Mouse (Mus musculus) left cerebral cortex, postnatal 25 days (tissue): ENCODE measurements around the gene Dhtkd1. TPM values are rescaled to one million over a fixed set of nuclear protein-coding genes. Genes with fewer than 3 reads are reported as not detected.
"Not testable (repeated sequence)": the region's sequence is repeated elsewhere in the genome, so short reads cannot be mapped to it uniquely, and the experiment has no call there.

Experiments used
- DNase-seq, 2 experiments: peaks; one replicate each; pipeline ENCODE4 v3.0.0; 2022; ENCODE audit warnings: low spot score in 2 of 2, mixed read lengths in 1 of 2
- intact Hi-C: fragments of 180-260 bp; cut with DNase I; formaldehyde crosslinking; loops from one replicate; pipeline ENCODE4 v1.15.1; 2025
- total RNA-seq, 2 experiments: library from RNA; stranded (reverse); gene quantifications; 2 replicates each; pipeline ENCODE4 v1.2.3; 2021

Gene Dhtkd1
- total RNA-seq, result 1 to 10 TPM; 5.5 to 9.7 TPM

DNA sequence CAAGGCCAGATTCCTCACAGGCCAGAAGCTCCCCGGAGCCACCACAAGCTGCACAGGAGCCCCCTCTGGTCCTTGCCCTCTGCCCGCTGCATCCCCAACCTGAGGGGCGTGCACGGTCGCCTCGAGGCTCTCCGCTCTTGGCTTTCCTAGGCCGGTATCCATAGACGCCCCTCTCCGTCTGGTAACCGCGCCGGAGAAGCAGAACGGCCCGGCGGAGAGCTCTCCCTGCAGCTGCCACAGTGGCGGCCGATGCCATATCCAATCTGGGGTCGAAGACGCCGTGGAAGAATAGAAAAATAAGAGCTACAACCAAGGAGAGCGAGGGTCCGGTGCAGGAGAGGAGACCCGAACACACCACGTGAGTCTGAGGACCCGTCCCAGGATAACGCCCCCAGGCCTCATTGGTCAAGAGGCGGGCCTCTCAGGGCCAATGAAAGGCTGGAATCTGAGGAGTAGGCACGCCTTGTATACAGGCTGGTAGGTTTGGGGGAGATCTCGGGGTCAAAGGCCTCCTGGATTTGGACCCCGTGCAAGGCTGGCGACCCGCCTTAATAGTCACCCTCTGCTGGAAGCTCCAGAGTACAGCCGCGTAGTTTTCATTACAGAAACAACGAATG lies at the start of gene Dhtkd1:
Gene Dhtkd1, minus strand, starts transcription at position 377 of the 617 bp plus-strand sequence.
- peak; percentile 66 to 74 for DNase-seq
- intact Hi-C loops, result no loop called here

DNA sequence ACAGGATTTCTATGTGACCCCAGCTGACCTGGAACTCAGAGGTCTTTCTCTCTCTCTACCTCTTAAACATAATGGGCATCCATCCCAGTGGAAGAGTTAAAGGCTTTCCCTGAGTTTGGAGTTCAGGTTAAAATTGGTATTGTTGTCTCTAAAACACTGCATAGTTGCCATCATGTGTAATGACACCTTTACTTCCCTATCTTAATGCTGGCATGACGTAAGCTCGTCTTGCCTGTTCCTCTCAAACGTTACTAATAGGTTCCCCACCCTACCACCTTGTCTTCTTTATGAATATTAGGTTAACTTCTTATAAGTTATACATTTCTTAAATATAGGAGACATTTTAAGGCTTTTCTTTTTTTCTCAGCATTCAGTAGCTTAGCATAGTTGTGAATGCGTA lies 34.9 kb upstream of the Dhtkd1 start:
- DNase-seq, result no peak
- intact Hi-C loops, result no loop called here

DNA sequence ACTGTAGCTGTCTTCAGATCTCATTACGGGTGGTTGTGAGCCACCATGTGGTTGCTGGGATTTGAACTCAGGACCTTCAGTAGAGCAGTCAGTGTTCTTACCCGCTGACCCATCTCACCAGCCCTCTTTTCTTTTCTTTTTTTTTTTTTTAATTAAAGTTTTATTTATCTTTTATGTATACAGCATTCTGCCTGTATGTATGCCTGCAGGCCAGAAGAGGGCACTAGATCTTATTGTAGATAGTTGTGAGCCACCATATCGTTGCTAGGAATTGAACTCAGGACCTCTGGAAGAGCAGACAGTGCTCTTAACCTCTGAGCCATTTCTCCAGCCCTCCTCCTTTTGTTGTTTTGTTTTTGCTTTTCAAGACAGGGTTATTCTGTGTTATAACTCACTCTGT lies 28.0 kb upstream of the Dhtkd1 start:
- intact Hi-C loops, DNase-seq: not testable (repeated sequence)

DNA sequence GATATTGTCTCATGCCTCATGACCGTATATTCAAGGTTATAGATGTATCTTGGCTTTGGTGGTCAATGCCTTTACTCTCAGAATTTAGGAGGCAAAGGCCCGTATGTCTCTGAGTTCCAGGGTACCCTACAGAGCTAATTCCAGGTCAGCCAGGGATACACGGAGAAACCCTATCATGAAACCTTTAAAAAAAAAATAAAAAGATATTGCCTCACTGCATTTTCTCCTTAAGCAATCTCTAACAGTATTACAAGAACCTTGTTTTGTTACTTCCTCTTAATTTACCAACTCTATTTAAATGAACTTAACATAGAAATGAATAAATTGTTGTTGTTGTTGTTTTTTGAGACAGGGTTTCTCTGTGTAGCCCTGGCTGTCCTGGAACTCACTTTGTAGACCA lies 23.4 kb upstream of the Dhtkd1 start:
- intact Hi-C loops, result no loop called here
- DNase-seq, result no peak

DNA sequence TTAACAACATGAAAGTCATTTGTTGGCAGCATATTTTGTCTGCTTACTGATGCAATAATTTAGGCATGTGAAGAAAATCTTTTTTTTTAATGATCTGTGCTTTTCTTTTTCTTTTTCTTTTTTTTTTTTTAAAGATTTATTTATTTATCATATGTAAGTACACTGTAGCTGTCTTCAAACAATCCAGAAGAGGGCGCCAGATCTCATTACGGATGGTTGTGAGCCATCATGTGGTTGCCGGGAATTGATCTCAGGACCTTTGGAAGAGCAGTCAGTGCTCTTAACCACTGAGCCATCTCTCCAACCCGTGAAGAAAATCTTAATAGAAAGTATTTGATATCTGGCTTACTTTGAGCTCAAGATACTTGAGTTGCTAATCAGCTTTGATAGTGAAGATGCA lies 21.1 kb upstream of the Dhtkd1 start:
- intact Hi-C loops, DNase-seq: not testable (repeated sequence)

DNA sequence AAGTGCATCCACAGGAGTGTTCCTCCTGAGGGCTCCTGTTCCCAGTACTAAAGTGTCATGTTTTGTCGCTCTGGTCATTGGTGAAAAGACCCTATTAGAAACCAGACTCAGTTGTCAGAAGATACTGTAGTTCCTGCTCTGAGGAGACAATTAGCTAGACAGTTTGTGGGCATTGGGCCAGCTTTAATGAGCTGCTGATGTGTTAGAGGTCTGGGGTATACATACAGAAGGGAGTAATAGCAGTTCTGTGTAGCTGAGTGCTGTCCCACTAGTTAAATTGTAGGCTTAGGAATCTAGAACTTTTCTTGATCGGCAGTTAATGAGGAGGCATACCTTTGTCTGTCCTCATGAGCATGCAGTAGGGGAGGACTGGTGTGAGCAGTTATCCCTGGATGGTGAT lies 19.7 kb upstream of the Dhtkd1 start:
- no peak for DNase-seq
- intact Hi-C loops, result no loop called here

DNA sequence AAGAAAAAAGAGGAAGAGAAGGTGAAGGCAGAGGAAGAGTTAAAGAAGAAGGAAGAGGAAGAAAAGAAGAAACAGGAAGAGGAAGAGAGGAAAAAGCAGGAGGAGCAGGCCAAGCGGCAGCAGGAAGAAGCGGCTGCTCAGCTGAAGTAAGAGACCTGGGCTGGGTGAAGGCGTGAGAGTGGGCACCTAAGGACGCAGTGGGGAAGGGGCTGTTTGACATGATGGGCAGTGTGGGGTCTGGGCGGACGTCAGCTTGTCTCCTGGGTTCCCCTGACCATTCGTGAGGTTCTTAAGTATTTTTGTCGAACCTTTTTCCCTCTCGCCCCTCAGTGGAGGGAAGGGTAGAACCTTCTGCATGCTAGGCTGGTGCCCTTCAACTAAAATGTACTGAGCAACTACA lies 15.1 kb upstream of the Dhtkd1 start:
- intact Hi-C loops, result no loop called here
- no peak for DNase-seq

DNA sequence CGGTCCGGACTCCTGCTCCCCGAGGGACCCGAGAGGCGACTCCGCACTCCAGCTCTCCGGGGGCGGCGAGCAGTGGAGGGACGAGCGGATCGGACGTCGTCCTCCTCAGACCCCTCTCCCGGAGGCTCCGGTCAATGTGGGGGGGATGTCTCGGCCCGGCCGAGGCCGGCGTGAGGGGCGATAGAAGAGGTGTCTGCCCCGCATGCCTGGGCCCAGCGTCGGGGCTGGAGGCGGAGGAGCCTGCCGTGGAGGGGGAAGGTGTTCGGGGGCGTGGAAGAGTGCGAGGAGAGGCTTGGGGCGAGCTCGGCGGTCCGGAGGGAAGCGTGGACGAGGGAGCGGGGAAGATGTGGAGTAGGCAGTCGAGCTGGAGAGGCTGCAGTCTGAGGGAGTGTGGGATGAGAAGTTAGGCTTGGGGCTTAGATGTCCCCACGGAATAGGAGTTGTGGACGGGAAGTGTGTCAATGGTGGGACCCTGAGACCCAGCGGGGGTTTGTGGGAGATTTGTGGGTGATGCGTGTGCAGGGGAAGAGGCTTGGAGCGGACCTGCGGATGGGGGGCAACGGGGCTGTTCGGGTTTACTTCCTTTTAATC lies 9.1 kb upstream of the Dhtkd1 start:
- DNase-seq, result peak in 1 of 2 experiments; percentile 23
- intact Hi-C loops, result loop anchor here (2.0 kb wide), 1 partner anchor 57 kb away; the partner anchor contains the start of gene Sec61a2

DNA sequence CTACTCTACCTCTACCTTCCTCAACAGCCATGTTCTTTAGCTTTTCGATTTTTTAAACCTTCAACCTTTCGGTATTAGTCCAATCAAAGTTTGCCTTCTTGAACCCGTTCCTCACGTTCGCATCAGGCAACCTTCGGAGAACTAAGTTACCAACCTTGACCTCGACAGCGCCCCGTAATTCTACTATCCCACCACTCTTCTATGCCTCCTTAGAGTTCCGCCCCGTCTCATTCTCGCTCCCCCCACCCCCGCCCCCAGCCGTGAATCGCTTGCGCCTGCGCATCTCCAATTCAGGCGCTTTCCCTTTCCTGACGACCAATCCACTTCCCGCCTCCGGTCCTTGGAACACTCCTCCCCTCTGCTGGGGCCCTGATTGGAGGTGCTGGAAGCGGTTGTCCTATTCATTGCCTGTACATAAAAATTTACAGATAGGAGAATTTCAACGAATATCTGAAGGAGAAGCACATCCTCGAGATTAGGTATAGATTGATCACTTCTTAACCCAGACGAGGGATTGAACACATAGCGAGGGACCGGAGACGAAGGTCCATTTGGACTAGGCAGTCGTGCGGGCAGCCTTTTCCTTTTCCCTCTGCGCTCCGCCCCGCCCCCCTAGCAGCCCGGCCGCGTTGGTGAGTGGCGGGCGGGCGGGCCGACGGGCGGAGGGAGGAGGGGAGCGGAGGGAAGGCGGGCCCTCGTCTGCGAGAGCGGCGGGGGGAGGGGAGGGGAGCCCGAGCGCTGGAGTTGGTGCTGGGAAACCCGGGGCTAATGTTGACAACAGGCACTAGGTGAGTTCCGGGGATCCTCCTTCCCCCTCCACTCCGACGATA lies 8.4 kb upstream of the Dhtkd1 start, which contains the start of gene Upf2:
Gene Upf2, plus strand, starts transcription at position 704 of the 830 bp plus-strand sequence.
- intact Hi-C loops, result loop anchor here (2.0 kb wide), 1 partner anchor 56 kb away; the partner anchor contains the start of gene Sec61a2
- peak; percentile 92 to 96 for DNase-seq

DNA sequence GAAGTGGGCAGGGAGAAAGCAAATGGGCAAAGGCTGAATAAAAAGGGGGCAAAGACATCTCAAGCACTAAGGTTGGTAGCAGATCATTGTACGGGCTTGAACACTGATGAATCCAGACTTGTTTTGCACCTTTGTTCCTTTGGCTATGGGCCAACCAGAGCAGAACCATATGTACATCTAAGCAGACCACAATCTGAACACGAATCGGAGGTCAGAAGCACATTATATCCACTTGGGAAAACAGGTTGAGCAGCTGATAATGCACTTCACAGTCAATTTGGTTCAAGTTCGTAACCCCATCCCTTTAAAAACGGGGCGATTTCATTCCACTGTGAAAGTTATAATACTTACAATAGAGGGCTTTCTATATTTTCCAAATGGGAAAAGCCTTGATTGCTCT lies 7.7 kb upstream of the Dhtkd1 start:
- peak; percentile 6 to 10 for DNase-seq
- intact Hi-C loops, result loop anchor here (2.0 kb wide), 1 partner anchor 56 kb away; the partner anchor contains the start of gene Sec61a2

DNA sequence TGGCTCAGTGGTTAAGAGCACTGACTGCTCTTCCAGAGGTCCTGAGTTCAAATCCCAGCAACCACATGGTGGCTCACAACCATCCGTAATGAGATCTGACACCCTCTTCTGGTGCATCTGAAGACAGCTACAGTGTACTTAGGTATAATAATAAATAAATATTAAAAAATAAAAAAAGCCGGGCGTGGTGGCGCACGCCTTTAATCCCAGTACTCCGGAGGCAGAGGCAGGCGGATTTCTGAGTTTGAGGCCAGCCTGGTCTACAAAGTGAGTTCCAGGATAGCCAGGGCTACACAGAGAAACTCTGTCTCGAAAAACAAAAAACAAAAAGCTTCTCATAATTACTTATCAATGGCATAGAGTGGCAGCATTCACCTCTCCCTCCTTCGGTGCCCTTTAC lies 7.2 kb upstream of the Dhtkd1 start:
- not testable (repeated sequence) for DNase-seq
- intact Hi-C loops, result loop anchor here (2.0 kb wide), 1 partner anchor 55 kb away; the partner anchor contains the start of gene Sec61a2

DNA sequence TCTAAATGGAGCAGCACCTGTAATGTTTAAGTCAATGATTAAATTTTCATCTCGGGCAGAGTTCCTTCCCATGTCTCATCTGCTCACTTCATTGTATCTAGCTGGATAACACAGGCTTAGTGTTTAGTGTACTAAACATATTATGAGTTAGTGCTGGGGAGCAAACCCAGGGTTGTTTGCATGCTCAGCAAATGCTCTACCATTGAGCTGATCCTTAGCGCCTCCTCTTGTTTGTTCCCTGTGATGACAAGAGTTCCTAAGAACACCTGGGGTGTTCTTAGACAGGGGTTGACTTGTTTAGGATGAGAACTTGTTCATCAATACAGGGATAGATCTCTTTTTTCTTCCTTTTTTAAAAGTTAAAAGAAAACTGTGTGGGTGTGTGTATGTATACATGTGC lies 6.4 kb upstream of the Dhtkd1 start:
- intact Hi-C loops, result no loop called here
- no peak for DNase-seq

DNA sequence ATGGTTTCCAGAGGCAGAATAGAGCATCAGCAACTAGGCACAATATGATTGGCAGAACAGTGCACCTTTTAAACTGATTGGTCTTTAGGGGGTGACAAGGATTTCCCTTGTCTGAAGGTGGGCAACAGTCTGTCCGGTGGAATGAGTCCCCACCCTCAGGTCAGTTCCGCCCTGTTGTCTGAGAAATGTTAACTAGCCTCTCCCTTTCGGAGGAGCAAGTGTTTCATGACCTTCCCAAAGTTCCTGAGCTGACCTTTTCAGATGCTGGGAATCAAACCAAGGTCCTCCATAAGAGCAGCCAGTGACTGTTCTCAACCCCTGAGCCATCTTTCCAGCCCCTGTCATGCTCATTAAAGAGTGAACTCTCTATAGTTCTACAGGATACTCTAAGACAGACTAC lies 4.3 kb upstream of the Dhtkd1 start:
- no peak for DNase-seq
- intact Hi-C loops, result no loop called here

DNA sequence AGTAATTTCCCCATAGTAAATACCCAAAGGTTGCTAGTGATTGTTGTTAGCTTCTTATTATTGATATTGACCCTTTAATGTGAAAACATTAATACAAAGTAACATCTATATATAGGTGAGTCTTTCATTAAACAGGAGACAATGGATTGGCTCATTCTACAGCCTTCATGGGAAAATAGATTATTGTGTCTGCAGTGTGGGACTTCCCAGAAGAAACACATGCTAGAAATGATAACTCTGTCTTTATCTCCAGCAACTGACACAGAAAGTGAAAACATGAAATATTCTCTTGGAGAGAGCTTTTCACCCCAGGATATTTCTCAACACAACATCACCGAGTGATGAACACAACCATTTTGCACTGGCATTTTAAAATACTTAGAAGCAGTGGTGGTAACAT lies 3.0 kb upstream of the Dhtkd1 start:
- DNase-seq, result no peak
- intact Hi-C loops, result no loop called here

DNA sequence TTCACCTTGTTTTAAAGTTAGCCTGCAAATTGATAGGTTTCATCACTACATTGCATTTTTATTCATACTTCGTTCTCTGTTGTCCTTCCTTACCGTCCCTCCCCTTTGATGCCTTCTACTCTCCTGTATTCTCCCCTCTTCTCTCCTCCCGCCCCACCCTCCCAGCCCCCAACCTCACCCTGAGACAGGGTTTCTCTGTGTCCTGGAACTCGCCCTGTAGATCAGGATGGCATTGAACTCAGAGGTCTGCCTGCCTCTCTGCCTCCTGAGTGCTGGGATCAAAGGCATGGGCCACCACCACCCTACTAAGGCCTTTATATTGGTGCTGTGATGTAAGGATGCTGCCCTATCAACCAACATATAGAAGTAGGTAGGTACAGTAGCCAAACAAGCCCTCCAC lies 479 bp upstream of the Dhtkd1 start:
- intact Hi-C loops, result no loop called here
- no peak for DNase-seq

DNA sequence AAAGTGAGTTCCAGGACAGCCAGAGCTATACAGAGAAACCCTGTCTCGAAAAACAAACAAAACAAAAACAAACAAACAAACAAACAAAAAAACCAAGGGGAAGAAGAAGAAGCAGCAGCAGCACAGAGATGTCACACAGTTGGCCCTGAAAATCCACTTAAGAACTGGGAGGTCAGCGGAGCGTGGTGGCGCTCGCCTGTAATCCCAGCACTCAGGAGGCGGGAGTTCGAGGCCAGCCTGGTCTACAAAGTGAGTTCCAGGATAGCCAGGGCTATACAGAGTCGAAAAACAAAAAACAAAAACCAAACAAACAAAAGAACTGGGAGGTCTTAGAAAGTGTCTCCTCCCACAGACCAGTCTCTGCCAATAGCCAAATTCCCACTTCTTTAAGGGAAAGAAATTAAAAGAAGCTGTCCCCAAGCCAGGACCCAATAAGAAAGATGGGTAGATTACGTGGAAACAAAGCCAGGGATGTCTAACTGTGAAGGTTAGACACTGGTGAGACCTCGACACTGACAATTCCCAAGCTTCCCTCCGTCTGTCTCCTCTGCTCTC lies 654 bp downstream of the Dhtkd1 start:
- intact Hi-C loops, result no loop called here
- DNase-seq, result peak in 1 of 2 experiments; percentile 8

DNA sequence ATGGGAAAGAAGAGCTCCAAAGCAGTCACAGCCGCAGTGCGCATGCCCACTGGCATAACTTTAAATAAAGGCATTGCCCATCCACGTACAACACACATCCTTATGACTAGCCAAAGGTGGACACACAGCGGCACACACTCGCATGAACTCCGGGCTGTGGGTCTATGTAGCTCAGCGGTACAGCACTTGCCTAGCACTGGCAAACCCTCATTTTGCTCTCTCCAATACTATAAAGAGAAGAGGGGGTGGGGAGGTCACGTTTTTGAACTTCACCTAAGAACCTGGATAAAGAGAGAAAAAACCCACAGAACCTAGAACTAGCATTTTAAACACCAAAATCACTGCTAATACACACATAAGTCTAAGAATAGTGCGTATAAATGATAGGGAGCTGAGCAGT lies 1.7 kb downstream of the Dhtkd1 start:
- intact Hi-C loops, result no loop called here
- DNase-seq, result peak in 1 of 2 experiments; percentile 37

DNA sequence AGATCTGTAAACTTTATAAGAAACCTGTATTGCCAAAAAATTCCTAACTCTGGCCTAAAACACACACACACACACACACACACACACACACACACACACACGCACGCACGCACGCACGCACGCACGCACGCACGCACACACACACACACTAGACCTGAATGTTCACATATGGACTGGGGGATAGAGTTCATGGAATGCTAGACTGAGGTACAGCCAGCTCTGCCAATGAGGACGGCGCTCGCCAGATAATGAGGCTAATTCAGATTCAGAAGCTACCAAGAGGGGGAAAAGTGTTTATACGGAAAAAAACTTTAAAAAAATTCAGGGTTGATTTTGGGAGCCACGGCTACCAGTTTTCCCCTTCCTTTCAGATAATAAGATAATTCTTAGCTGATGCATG lies 2.7 kb downstream of the Dhtkd1 start:
- DNase-seq, result no peak
- intact Hi-C loops, result no loop called here

DNA sequence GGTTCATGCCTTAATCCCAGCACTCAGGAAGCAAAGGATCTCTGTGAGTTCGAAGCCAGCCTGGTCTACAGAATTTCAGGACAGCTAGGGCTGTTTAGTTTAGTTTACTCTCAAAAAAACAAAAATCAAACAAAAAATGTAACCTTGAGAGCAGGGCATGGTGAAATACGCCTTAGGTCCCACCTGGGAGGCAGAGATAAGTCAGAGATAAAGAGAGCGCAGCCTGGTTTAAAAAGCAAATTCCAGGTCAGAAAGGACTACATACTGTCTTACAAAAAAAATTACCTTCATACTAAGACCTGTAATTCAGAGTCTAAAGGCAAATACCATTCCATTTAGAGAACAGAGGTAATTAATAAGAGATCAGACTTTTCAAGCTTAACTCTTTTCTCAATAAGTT lies 3.3 kb downstream of the Dhtkd1 start:
- intact Hi-C loops, result no loop called here
- DNase-seq, result no peak

DNA sequence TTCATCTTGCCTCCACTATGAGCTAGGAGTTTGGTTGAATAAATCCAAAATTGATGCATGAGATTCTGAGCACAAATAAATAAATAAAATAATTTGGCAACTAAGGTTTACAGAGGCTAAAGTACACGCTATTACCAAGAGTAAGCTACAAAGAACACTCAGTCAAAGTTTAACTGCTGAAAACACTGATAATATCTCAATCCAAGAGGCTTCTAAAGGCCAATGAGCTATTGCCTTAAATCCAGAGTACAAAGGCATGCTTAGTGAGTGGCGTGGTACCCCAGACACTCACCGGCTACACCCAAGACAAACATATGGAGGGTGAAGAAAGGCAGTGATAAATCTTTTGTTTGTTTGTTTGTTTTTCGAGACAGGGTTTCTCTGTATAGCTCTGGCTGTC lies 6.0 kb downstream of the Dhtkd1 start:
- intact Hi-C loops, result no loop called here
- no peak for DNase-seq
